Mouse (Mus musculus): ENCODE data around the gene Akr1c14. TPM values are rescaled to one million over a fixed set of nuclear protein-coding genes. Genes with fewer than 3 reads are reported as not detected.
"Not testable (repeated sequence)": the region's sequence is repeated elsewhere in the genome, so short reads cannot be mapped to it uniquely, and the experiment has no call there.

Akr1c14 gene
- polyA plus RNA-seq, 1 experiment from 2014 or later, result 0.14 TPM

DNA sequence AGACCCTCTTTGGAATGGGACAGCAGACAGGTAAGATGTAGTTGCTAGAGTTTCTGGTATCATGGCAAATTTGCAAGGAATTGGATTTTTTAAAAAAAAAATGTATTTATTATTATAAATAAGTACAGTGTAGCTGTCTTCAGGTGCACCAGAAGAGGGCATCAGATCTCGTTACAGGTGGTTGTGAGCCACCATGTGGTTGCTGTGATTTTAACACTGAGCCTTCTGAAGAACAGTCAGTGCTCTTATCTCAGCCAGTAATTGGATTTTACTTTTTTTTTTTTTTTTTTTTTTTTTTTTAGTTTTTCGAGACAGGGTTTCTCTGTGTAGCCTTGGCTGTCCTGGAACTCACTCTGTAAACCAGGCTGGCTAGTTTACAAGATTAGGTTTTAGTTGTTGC is 9.4 kb downstream of the Akr1c14 start:
- not testable (repeated sequence) for H3K4me3 ChIP-seq; H3K27ac ChIP-seq (replicated peaks); H3K9ac ChIP-seq (replicated peaks); H3K9me3 ChIP-seq; H3K4me1 ChIP-seq; H3K27me3 ChIP-seq; H3K36me3 ChIP-seq; H3K4me2 ChIP-seq (replicated peaks); ATAC-seq (ENCODE audit: low FRiP score, low read depth)
- WGBS, result 71% methylated on average over 2 of the region's 2 CpGs

GRCm38 (mm10) chr13:4059363-4059762 is 10.6 kb downstream of the Akr1c14 start:
- H3K9me3 ChIP-seq, result no peaks in the 10 kb centered on the region
- no peak overlapping the region for H3K4me3 ChIP-seq
- H3K27me3 ChIP-seq, result no peaks in the 10 kb centered on the region
- H3K9ac ChIP-seq (replicated peaks), result no peak overlapping the region
- no peak for ATAC-seq (ENCODE audit: low FRiP score, low read depth)
- no peaks in the 10 kb centered on the region for H3K36me3 ChIP-seq
- H3K4me1 ChIP-seq, result no peaks in the 10 kb centered on the region
- 58% methylated on average over 5 of the region's 5 CpGs for WGBS
- no peak overlapping the region for H3K4me2 ChIP-seq (replicated peaks)
- no peak overlapping the region for H3K27ac ChIP-seq (replicated peaks)

GRCm38 (mm10) chr13:4060214-4060730 is 11.5 kb downstream of the Akr1c14 start:
- no peak for ATAC-seq (ENCODE audit: low FRiP score, low read depth)
- H3K9ac ChIP-seq (replicated peaks), result no peak overlapping the region
- H3K27ac ChIP-seq (replicated peaks), result no peak overlapping the region
- H3K36me3 ChIP-seq, result no peaks in the 10 kb centered on the region
- H3K4me1 ChIP-seq, result no peaks in the 10 kb centered on the region
- H3K4me3 ChIP-seq, result no peak overlapping the region
- WGBS, result 69% methylated on average over 3 of the region's 3 CpGs
- H3K27me3 ChIP-seq, result no peaks in the 10 kb centered on the region
- H3K9me3 ChIP-seq, result no peaks in the 10 kb centered on the region
- no peak overlapping the region for H3K4me2 ChIP-seq (replicated peaks)

DNA sequence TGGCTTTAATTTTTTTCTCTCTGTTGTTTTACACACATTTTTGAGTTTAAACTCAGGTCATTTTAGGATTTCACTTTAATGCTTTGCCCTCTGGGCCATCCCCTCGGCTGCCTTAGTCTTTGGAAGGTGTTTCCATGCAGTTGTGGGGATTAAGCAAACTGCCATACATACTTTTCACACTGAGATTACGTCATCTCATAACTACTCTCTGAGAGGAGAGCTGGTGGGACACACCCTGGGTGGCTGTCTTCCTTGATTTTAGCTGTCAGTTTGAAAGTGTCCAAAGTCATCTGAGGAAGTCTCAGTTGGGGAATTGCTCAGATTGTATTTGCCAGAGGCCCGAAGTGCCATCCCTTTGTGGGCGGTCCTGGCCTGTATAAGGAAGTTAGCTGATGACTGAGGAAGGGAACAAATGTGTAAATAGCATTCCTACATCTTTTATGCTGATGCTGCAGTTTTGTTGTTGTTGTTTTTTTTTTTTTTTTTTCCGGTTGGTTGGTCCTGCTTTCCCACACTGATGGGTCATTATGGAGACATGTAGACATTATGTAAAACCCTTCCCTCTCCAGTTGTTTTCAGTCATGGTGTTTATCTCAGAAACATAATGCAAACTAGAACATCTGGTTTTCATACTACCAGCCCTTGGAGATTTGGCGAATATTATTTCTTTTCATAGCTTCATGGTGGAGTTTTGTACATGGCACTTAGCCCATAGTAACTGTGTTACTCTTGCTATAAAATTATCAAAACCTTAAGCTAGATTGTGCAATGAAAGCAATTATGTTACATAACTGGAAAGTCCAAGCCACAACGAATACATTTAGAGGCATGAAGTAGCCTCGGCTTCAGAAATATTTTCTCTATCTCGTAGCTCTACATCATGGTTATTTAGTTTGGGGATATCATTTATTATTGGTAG is 28.0 kb downstream of the Akr1c14 start:
- H3K27ac ChIP-seq (replicated peaks), result no peak overlapping the region
- H3K9me3 ChIP-seq, result no peaks in the 10 kb centered on the region
- H3K4me1 ChIP-seq, result no peaks in the 10 kb centered on the region
- no peaks in the 10 kb centered on the region for H3K36me3 ChIP-seq
- ATAC-seq (ENCODE audit: low FRiP score, low read depth), result no peak
- WGBS, result 87% methylated on average over 9 of the region's 9 CpGs
- H3K4me2 ChIP-seq (replicated peaks), result no peak overlapping the region
- no peak overlapping the region for H3K4me3 ChIP-seq
- H3K9ac ChIP-seq (replicated peaks), result no peak overlapping the region
- no peaks in the 10 kb centered on the region for H3K27me3 ChIP-seq

- H3K4me1 ChIP-seq, result no peaks in the 10 kb centered on the region
- H3K4me2 ChIP-seq (replicated peaks), result no peak overlapping the region
- H3K36me3 ChIP-seq, result no peaks in the 10 kb centered on the region
- H3K4me3 ChIP-seq, result no peak overlapping the region
- no peak for ATAC-seq (ENCODE audit: low FRiP score, low read depth)
- H3K27ac ChIP-seq (replicated peaks), result no peak overlapping the region
- H3K9me3 ChIP-seq, result no peaks in the 10 kb centered on the region
- H3K9ac ChIP-seq (replicated peaks), result no peak overlapping the region
- no peaks in the 10 kb centered on the region for H3K27me3 ChIP-seq
Observed at GRCm38 (mm10) chr13:4079876-4080275, 31.1 kb downstream of the Akr1c14 start.

DNA sequence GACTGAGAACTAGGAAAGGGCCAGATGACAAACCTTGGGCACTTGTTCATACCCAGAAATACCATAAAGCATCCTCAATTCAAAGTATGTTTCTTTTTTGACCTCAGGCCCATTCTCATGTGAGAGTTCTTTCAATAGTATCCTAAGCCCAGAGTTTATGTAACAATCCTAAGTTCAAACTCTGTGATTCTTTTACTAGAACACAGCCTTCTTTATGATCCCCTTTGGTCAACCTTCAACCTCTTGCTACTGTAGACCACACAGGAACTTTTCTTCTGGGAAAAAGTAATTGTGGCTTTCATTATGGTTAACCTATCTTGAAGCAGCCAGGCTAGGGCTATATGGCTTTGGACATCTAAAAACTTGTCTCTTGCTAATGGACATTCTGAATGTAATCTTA is 52.9 kb downstream of the Akr1c14 start:
- H3K4me3 ChIP-seq, result no peak overlapping the region
- no peaks in the 10 kb centered on the region for H3K36me3 ChIP-seq
- H3K4me2 ChIP-seq (replicated peaks), result no peak overlapping the region
- H3K27me3 ChIP-seq, result no peaks in the 10 kb centered on the region
- H3K27ac ChIP-seq (replicated peaks), result no peak overlapping the region
- no peaks in the 10 kb centered on the region for H3K9me3 ChIP-seq
- no peak for ATAC-seq (ENCODE audit: low FRiP score, low read depth)
- no peak overlapping the region for H3K9ac ChIP-seq (replicated peaks)
- H3K4me1 ChIP-seq, result no peaks in the 10 kb centered on the region

DNA sequence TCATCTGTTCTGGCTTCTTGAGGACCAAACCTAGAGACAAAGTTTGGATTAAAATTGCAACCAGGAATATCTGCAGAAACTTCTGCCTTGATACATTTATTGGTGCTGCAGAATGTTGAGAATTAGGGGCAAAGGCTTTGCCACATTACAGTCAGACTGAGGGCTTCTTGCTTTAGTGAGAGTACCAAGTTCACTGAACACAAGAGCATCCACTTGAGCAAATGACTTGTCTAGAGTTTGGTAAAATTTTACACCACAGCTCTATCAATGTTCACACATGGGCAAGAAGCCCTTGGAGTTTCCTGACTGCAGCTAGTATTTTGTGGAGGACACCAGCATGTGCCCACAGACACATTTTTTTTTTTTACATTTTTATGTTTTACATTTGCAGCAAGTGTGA is 53.9 kb downstream of the Akr1c14 start:
- no peaks in the 10 kb centered on the region for H3K27me3 ChIP-seq
- H3K9ac ChIP-seq (replicated peaks), result no peak overlapping the region
- no peak for ATAC-seq (ENCODE audit: low FRiP score, low read depth)
- H3K36me3 ChIP-seq, result no peaks in the 10 kb centered on the region
- no peak overlapping the region for H3K27ac ChIP-seq (replicated peaks)
- no peak overlapping the region for H3K4me3 ChIP-seq
- H3K4me2 ChIP-seq (replicated peaks), result no peak overlapping the region
- no peaks in the 10 kb centered on the region for H3K9me3 ChIP-seq
- no peaks in the 10 kb centered on the region for H3K4me1 ChIP-seq

DNA sequence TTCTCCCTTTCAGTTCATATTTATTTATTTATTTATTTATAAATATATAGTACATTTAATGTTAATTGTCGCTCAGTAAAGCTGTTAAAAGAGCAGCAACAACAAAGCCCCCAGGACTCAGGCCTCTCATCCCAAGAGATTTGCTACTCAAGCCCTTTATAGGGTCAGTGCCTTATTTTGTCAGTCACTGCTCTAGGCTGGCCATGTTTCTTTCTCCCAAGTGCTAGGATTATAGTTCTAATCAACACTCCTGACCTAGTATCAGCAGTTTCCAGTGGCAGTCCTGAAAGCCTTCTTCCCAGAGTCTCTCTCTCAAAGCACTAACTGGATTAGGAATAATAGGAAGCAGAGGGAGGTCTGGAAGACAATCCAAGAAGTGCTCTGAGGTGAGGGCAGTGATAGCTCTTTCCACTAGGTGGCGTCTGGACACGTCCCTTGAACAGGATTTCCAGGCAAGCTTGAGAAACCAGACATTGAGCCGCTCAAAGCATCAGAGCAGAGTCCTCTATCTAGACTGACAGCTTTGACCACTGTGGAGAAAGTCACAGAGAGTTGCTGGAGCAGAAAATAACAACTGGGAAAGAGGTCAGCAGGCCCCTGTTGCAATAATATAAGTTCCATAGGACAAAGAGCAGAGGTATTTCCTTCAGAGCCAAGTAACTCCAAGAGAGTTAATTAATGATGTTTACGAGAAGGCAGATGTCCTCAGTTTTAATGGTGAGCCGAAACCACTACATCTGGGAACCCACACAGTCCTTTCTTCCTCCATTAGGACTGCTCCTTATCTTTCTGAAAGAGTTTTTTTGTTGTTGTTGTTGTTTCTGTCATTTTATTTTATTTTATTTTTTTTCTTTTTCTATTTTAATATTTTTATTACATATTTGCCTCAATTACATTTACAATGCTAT is 61.7 kb downstream of the Akr1c14 start:
- no peak overlapping the region for H3K9ac ChIP-seq (replicated peaks)
- no peak overlapping the region for H3K4me3 ChIP-seq
- peak; percentile 97 for ATAC-seq (ENCODE audit: low FRiP score, low read depth)
- H3K36me3 ChIP-seq, result no peaks in the 10 kb centered on the region
- WGBS, result 26% methylated on average over 6 of the region's 6 CpGs
- no peak overlapping the region for H3K4me2 ChIP-seq (replicated peaks)
- H3K4me1 ChIP-seq, result no peaks in the 10 kb centered on the region
- no peak overlapping the region for H3K27ac ChIP-seq (replicated peaks)
- H3K9me3 ChIP-seq, result no peaks in the 10 kb centered on the region
- H3K27me3 ChIP-seq, result no peaks in the 10 kb centered on the region

- H3K9ac ChIP-seq (replicated peaks), result no peak overlapping the region
- no peak overlapping the region for H3K4me3 ChIP-seq
- H3K27me3 ChIP-seq, result no peaks in the 10 kb centered on the region
- WGBS, result 75% methylated on average over 2 of the region's 2 CpGs
- H3K4me1 ChIP-seq, result no peaks in the 10 kb centered on the region
- H3K9me3 ChIP-seq, result 0 out of 2 replicates have a peak, but pooled peaks cover under 1% of the 10 kb centered on the region
- no peaks in the 10 kb centered on the region for H3K36me3 ChIP-seq
- no peak for ATAC-seq (ENCODE audit: low FRiP score, low read depth)
- H3K4me2 ChIP-seq (replicated peaks), result no peak overlapping the region
- H3K27ac ChIP-seq (replicated peaks), result no peak overlapping the region
Observed at GRCm38 (mm10) chr13:4119181-4119904, 70.5 kb downstream of the Akr1c14 start.

DNA sequence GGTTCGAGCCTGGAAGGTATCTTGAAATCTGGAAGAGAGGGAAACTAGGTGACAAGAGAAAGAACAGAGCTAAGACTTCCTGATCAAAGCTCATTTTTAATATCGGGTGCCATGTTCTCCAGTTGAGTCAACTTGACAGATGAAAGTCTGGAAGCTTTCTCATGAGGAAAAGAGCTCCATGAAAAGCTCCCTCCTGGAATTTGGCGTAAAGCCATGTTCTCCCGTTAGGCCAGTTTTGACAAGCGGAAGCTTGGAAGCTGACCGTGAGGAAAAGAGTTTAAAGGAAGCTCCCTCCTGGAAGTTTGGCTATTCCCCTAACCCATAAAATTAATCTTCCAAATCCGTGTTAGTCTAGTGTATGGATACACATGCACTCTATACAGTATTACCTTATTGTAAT is 74.3 kb downstream of the Akr1c14 start:
- Histone ChIP-seq H3K4me3 (no peak overlapping the region), H3K9ac (replicated peaks) (no peak overlapping the region), H3K27ac (replicated peaks) (no peak overlapping the region), H3K36me3 (no peaks in the 10 kb centered on the region), H3K9me3 (0 out of 2 replicates have a peak, but pooled peaks cover 5% of the 10 kb centered on the region), H3K4me2 (replicated peaks) (no peak overlapping the region), H3K27me3 (no peaks in the 10 kb centered on the region), H3K4me1 (no peaks in the 10 kb centered on the region)
- no peak for ATAC-seq (ENCODE audit: low FRiP score, low read depth)
- WGBS, result 92% methylated on average over 7 of the region's 7 CpGs

- not testable (repeated sequence) for H3K27ac ChIP-seq (replicated peaks); H3K9ac ChIP-seq (replicated peaks); H3K9me3 ChIP-seq; H3K4me2 ChIP-seq (replicated peaks); H3K27me3 ChIP-seq; H3K36me3 ChIP-seq; ATAC-seq (ENCODE audit: low FRiP score, low read depth); H3K4me1 ChIP-seq; H3K4me3 ChIP-seq
- WGBS, result 90% methylated on average over 6 of the region's 6 CpGs
Observed at GRCm38 (mm10) chr13:4124471-4124870, 75.7 kb downstream of the Akr1c14 start.
